Mouse (Mus musculus) CD8-positive naive resting alpha-beta T cell, adult 2 months (primary cell): Measurements from ENCODE around the gene Man2a2.
"Not testable (repeated sequence)": the region's sequence is repeated elsewhere in the genome, so short reads cannot be mapped to it uniquely, and the experiment has no call there.

Experiments used
- DNase-seq, 2 experiments: peaks; one replicate each; pipeline ENCODE4 v3.0.0; 2022; ENCODE audit warnings: low read depth in 2 of 2, low spot score in 2 of 2

Gene Man2a2

GRCm38 (mm10) chr7:80339793-80340628, 31.2 kb downstream of the Man2a2 start:
- DNase-seq, result peak; percentile 96 to 97

- peak in 1 of 2 experiments; percentile 12 for DNase-seq
Measured at GRCm38 (mm10) chr7:80339371-80339770, 31.8 kb downstream of the Man2a2 start.

GRCm38 (mm10) chr7:80336932-80337331, 34.2 kb downstream of the Man2a2 start:
- DNase-seq, result no peak

GRCm38 (mm10) chr7:80334848-80335247, 36.3 kb downstream of the Man2a2 start:
- no peak for DNase-seq

GRCm38 (mm10) chr7:80331433-80331832, 39.7 kb downstream of the Man2a2 start:
- no peak for DNase-seq

GRCm38 (mm10) chr7:80330278-80330677, 40.9 kb downstream of the Man2a2 start:
- DNase-seq, result no peak

GRCm38 (mm10) chr7:80326076-80326475, 45.1 kb downstream of the Man2a2 start:
- DNase-seq, result no peak

- DNase-seq, result no peak
Measured at GRCm38 (mm10) chr7:80325292-80325868, 45.8 kb downstream of the Man2a2 start.

GRCm38 (mm10) chr7:80324816-80325119, 46.4 kb downstream of the Man2a2 start:
- not testable (repeated sequence) for DNase-seq

- peak; percentile 83 to 87 for DNase-seq
Measured at GRCm38 (mm10) chr7:80324043-80324815, 46.9 kb downstream of the Man2a2 start, which contains the start of gene Rccd1. Rccd1 (minus strand) TSS chr7:80324454.

- DNase-seq, result no peak
Measured at GRCm38 (mm10) chr7:80323336-80323735, 47.8 kb downstream of the Man2a2 start.

- DNase-seq, result no peak
Measured at GRCm38 (mm10) chr7:80319846-80320496, 51.2 kb downstream of the Man2a2 start.

GRCm38 (mm10) chr7:80318670-80319069, 52.5 kb downstream of the Man2a2 start:
- DNase-seq, result no peak

GRCm38 (mm10) chr7:80317439-80318115, 53.6 kb downstream of the Man2a2 start:
- DNase-seq, result no peak

GRCm38 (mm10) chr7:80315733-80316132, 55.4 kb downstream of the Man2a2 start:
- no peak for DNase-seq

GRCm38 (mm10) chr7:80310771-80311170, 60.4 kb downstream of the Man2a2 start:
- DNase-seq, result no peak

- no peak for DNase-seq
Measured at GRCm38 (mm10) chr7:80307766-80308165, 63.4 kb downstream of the Man2a2 start.

GRCm38 (mm10) chr7:80301522-80301921, 69.7 kb downstream of the Man2a2 start:
- no peak for DNase-seq

GRCm38 (mm10) chr7:80299568-80299967, 71.6 kb downstream of the Man2a2 start:
- no peak for DNase-seq
